Mouse (Mus musculus): ENCODE results near the gene Fam129c.
A peak's percentile ranks its signal among the peaks of the same experiment; 100 is the strongest.

The Fam129c gene

DNA sequence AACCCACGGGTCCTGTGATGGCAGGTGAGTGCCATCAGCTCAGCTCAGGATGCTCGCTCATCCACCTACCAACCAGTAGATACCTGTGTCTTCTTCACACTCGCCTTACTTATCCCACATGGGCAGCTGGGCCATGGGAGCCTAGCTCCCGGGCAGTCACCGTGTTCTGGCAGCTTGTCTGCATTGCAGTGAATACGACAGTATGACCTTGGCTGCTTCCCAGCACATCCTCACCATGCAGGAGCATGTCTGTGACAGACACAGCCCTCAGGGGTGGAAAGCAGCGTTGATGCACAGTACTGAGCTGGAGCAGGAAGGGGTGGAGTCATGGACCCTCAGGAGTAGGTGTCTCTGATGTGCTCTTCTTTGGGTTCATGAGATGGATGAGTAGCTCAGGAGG is 23.0 kb upstream of the Fam129c start:
- no peak for DNase-seq (ENCODE audit: inconsistent ontology term)

DNA sequence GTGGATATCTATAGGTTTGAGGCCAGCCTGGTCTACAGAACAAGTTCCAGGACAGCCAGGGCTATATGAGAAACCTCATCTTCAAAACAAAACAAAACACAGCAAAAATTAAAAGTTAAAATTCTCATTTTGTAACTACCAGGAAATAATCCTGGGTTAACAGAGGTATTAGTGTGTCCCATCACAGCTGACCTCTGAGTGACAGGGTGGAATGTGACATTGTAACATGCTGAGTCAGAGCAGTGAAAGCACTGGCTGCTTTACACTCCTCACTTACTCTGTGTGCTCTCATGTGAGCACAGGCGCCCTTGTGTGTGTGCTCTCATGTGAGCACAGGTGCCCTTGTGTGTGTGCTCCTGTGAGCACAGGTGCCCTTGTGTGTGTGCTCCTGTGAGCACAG is 22.4 kb upstream of the Fam129c start:
- DNase-seq (ENCODE audit: inconsistent ontology term): no peak

DNA sequence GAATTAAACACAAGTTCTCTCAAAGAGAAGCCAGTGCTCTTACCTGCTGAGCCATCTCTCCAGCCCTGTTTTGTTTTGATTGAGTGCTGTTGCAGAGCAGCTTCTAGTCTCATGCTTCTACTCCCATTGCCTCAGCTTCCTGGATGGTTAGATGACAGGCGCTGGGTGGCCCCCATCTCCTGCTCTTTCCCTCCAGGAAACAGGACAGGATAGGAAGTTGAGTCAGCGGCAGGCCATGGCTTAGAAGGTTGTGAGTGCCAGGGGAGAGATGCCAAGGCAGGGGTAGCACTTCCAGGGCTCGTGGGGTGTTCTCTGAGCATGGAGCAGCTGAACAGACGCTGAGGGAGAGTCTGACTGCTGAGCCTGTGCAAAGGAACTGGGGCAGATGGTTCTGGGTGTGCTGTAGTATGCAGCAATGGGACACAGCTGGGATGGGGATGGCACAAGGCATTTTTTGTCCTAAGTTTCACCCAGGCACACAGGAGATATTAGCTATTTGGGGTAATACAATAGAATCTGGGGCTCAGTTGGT is 19.5 kb upstream of the Fam129c start:
- DNase-seq (ENCODE audit: inconsistent ontology term): no peak

DNA sequence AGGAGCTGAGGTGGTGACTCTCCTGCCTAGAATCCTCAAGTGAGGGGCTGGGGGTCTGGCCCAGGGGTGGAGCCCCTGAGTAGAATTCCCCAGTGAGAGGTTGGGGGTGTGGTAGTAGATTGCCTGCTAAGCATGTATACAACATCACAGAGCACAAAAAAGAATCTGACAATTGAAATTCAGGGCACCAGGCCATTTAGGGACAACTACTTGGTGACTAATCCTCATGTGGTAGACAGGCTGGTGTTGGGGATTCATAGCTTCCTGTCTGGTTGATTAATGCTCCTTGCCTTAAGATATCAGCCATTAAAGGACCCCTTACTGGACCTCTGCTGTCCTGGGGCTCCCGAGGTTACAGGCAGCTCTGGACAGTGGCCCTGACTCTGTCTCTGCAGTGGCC is 18.4 kb upstream of the Fam129c start:
- peak; percentile 71 for DNase-seq (ENCODE audit: inconsistent ontology term)

DNA sequence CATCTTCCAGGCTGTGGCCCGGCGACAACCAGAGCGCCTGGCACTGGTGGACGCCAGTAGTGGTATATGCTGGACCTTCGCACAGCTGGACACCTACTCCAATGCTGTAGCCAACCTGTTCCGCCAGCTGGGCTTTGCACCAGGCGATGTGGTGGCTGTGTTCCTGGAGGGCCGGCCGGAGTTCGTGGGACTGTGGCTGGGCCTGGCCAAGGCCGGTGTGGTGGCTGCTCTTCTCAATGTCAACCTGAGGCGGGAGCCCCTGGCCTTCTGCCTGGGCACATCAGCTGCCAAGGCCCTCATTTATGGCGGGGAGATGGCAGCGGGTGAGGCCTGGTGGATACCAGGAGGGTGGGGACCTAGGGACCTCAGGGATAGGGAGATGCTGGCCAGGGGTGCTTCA is 18.0 kb upstream of the Fam129c start:
- no peak for DNase-seq (ENCODE audit: inconsistent ontology term)

DNA sequence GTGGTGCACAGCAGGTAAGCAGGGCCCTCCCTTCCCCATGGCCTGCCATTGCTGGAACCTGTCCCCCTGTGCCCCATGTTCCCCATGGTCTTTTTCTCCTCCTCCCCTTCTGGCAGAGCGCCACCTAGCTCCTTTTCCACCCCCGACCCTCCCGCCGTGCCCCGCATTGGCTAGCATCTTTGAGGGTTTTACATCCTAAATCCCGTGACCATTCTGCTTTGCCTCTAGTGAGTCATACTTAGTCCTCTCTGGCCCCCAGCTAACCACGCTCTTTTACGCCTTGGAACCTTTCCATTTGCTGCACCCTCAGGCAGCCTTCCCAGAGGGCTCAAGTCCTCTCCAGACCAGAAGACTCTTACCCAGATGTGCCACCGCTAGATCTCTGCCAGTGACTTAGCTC is 17.2 kb upstream of the Fam129c start:
- peak; percentile 58 for DNase-seq (ENCODE audit: inconsistent ontology term)

DNA sequence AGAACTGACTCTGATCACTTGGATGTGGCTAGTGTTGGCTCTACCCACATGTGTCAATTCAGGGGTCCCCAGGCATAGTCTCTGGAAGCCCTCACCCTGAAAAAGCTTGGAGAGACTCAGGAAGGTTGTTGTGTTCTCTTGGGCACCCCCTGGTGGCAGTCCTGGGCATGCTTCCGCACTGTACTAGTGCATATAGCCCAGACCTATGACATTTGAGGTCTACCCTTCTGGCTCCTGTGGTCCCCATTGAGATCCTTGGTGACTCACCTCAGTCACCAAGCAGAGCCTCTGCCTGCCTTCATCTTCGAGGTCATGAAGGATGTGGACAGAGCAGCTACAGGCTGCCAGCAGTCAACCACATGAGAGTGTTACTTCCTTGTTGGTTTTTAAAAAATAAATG is 10.6 kb upstream of the Fam129c start:
- DNase-seq (ENCODE audit: inconsistent ontology term): peak; percentile 57

DNA sequence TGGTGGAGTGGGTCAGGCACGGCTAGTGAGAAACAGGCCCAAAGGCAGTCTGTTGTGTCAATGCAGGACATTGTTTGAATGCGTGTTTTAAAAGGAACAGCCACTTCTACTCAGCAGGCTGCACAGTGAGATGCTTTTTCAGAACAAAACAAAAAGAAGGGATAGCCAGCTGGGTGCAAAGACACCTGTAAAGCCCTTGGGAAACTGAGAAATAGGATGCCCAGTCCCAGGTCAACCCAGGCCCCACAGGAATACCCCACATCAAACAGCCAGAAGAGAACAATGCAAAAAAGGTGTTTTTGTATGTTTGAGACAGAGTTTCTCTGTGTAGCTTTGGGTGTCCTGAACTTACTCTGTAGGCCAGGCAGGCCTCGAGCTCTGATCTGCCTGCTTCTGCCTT is 8.7 kb upstream of the Fam129c start:
- DNase-seq (ENCODE audit: inconsistent ontology term): no peak

DNA sequence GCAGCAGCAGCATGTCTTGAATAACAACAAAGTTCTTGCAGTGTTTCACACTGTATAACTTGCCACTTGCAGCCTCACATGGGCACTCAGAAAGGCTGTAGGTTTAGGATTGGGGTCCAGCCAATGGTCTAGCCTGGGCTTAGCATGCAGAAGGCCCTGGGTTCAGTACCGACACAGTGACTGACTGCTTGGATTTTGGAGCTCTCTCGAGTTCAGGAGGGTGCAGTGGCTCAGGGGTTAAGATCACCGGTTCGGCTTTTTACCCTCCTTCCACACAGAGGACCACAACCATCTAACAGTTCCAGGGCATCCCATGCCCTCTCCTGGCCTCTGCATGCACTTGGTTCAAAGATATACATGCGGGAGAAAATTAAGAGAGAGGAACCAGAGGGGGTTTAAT is 6.4 kb upstream of the Fam129c start:
- DNase-seq (ENCODE audit: inconsistent ontology term): no peak

DNA sequence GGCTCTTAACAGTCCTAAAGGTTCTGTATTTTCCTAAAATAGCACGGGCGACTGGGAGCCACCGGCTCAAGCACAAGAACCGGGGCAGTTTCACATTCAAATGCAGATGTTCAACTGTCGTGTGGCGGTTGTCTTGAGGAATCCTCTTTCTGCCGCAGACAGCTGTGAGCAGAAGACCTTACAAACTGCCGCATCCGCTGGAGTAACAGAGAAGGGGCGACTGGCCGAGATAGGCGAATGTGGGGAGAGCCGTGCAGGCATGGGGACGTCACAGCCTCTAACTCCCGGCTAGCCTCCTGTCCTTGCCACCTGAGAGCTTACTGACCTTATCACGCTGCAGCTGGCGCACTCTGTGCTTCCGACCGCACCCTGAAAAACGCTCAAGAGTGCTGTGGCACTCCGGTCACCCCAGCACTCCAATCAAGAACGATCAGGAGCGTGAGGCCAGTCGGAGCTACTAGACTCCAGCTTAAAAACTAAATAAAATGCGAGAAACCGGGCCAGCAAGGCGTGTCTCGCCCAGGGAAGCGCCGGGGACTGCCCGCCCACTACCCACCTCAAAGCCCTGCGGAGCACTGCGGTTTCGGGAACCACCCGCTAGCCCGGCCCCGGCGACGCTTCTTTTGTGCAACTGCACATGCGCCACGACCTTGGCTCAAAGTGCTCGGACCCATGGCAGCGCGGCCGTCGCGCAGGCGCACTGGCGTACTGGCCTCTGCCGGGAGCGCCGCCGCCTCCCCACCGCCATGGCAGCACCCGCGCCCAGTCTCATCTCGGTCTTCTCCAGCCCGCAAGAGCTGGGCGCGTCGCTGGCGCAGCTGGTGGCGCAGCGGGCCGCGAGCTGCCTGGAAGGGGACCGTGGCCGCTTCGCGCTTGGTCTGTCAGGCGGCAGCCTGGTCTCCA is 5.7 kb upstream of the Fam129c start, which contains the start of gene Pgls:
Gene Pgls (plus strand): TSS at position 706 of the 903 bp plus-strand sequence.
- peak; percentile 97 for DNase-seq (ENCODE audit: inconsistent ontology term)

DNA sequence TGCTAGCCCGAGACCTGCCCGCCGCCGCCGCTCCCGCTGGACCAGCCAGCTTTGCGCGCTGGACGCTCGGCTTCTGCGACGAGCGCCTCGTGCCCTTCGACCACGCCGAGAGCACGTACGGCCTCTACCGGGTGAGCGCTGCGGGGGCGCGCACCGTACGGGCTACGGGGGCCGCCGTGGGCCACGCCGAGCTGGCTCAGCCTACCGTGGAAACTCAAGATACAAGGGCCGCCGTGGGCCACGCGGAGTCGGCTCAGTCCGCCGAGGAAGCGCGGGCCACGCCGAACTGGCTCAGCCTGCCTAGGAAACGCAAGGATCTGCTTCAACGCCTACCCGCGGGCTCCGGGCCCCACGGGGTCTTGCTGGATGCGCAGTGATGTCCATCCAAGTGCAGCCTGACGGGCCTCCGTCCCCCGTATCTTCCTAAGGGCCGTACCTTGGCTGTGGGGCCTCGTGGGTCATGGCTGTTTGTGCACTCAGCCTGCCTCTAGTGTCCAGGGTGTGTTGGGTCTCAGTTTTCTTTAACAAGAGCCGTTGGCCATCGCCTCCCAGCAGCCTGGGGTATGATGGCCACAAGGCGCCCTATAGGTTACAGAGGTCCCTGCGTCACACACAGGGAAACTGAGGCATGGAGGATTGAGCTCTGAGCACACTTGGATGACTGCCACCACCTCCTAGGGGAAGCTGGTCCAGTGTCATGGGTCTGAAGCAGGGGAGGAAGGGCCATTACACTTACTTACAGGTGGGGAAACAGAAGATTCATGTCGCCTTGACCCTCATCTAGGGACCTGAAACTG is 4.9 kb upstream of the Fam129c start:
- DNase-seq (ENCODE audit: inconsistent ontology term): no peak

DNA sequence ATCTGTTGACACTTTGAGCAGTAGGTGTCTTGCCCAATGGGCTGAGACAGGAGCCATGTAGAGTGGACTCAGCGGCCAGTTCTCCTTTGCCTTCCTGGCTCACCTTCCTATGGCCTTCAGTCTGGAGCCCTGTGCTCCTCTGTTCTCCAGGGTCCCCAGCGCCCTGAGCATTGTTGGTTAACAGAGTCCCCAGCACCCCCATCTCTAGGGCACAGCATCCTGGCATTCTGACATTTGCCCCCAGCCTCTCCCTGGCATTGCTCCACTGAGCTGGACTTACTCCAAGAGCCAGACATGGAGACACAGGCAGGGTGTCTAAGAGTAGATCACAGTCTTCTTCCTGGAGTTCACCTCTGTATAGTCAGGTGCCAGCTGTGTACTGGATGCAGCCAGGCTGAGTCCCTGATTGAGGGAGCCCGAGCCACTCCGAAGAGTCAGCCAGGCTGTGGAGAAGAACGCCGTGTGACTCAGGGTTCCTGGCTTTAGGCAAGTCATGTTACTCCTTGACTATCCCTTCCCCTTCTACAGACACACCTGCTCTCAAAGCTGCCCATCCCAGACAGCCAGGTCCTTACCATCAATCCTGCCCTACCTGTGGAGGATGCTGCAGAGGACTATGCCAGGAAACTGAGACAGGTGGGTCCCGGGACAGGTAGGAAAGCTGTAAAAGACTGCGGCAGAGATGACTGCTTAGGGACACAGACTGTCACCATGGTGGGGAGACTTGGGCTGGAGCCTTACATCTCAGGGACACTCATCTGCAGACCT is 3.7 kb upstream of the Fam129c start:
- DNase-seq (ENCODE audit: inconsistent ontology term): no peak

DNA sequence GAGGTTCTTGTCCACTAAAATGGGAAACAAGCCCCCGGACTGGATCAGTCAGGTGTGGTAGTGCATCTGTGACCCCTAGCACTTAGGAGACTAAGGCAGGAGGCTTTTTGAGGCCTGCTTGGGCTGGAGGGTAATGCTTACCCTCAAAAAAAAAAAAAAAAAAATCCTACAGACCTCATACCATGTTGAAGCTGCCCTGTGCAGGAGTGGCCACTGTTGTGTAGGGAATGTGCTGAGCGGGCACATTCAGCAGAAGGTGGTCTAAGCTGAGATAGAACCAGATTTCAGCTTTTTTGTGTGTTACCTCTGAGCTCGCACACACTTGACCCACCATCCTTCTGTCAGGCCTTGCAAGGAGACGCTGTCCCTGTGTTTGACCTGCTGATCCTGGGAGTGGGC is 3.1 kb upstream of the Fam129c start:
- DNase-seq (ENCODE audit: inconsistent ontology term): no peak

DNA sequence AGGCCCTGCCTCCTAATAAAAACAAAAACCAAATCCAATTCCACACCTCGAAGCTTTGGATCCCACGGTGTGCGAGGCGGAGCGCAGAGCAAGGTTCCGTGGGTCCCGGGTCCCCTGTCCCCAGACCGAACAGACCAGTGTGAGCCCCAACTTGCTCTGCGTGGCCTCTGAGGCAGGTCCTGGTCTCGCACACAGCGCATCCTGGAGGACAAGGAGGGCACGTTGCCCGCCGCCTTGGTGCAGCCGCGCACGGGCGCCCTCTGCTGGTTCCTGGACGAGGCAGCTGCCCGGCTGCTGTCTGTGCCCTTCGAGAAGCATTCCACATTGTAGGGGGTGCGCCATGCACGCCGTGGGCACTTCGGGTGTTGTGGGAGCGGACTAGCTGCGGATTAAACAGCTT is 1.6 kb upstream of the Fam129c start:
- DNase-seq (ENCODE audit: inconsistent ontology term): peak; percentile 85

DNA sequence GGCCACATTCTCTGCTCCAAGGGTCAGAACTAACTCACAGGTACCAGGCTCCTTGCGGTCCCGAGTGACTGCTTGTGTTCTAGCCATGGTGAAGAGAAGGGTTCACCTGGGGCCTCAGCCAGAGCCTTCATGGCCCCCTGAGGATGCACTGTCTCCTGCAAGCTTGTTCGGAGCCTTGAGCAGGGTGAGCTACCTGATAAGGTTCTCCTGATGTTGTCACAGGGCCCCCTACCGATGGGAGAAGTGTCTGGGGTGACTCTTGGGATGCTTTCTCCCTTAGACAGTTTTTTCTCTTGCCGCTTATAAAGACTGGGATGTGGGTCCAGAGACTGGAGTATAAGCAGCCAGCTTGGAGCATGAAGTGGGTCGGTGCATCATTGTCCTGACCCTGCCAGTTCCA is 1.1 kb upstream of the Fam129c start:
- DNase-seq (ENCODE audit: inconsistent ontology term): no peak

DNA sequence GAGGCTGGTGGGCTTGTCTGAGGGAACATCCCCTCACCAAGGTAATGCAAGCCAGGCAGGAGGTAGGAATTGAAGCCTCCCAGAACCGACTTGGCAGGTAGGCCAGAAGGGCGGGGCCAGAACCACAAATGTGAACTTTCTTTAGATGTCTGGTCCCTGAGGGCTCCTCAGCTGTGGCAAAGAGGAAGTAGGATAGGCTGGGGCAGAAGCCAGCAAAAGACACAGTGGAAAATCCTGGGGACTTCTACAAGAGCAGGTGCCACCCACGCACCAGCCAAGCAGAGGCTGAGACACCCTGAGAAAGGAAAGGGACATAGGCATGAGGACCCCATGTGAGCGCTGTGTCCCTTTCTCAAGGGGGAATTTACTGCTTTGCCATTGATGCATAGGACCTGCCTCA is 650 bp upstream of the Fam129c start:
- DNase-seq (ENCODE audit: inconsistent ontology term): no peak

DNA sequence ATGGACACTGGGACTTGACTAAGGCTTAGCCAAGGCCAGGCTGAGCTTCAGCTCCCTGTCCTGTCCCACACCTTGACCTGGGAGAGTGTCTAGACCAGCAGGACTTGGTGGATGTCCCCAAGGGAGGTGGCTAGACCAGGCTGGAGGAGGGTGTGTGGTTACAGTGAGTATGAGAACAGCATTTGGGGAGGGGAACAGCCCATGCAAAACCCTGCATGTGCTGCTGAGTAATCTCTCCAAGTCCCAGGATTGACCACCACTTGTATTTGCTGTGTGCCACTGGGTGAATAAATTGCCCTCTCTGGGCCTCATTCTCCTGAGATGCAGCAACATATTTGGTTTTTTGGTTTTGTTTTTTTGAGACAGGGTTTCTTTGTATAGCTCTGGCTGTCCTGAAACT is 927 bp downstream of the Fam129c start:
- DNase-seq (ENCODE audit: inconsistent ontology term): no peak

DNA sequence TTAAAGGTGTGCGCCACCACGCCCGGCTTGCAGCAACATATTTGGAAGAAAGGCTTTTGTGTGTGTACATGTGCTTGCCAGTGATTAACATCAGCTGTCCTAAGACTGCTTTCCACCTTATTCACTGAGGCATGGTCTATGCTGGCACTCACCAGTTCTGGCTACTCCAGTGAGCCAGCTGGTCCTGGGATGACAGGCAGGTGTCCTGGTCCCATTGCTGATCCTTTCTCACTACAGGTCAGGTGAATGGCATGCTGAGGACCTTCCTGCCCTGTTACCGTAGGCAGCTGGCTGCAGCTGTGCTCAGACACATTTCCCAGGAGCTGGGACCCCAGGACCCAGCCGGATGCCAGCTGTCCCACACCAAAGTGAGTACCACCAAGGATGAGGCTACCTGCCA is 1.4 kb downstream of the Fam129c start:
- no peak for DNase-seq (ENCODE audit: inconsistent ontology term)

DNA sequence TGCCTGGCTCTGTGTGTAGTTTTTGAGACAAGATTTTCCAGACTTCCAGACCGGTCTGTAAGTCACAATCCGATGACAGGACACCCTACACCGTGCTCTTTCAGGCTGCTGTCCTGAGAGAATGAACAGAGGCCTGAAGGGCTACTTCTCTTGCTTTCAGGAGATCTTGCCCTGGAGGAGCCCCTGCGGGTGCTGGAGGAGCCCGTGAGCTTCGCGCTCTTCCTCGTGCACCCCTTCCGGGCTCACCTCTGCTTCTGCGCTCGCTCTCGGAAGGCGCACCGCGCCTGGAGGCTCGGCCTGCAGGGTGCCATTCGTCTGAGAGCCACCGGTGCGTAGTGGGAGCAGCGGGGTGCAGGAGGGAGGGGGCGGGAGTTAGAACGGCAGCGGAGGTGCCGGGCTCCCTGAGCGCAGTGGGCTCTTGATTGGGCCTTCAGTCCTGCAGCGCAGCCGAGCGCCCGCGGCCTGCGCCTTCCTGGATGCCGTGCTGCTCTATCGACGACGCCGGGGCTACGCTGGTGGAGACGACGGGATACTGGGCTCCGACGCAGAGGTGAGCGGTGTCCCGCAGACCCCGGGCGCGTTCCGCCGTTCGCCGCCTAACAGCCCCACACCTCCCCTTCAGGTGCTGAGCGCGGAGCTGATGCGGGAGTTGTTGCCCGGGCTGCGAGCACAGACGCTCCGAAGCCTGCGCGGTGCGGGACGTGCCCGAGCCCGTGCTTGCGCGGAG is 4.7 kb downstream of the Fam129c start:
- DNase-seq (ENCODE audit: inconsistent ontology term): no peak

DNA sequence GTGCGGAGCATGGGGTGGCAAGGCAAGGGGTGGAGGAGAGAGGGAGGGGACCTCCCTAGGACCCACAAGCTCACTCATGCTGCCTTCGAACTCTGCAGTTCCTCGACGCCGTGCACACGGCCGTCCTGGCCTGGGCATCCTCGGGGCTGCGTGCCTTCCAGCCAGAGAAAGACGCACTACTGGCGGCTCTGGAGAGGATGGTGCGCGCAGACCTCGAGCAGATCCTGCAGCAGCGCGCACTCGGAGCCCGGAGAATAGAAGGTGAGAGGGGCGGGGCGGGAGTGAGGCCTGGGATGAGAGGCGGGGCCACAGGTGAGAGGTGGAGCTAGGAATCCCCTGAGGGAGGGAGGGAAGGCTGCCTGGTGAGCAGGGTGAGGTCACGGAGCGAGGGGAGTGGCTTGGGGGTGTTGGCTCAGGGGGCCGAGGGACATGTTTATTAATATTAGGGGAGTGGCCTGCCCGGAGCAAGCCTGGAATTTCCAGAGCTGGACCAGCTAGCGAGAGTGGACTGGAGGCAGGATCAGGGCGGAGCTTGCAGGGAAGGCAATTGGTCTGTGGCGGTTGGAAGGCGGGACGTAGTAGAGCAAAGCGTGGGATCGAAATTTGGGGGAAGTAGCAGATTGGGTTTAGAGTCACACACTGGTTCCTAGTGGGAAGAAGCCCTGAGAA is 5.4 kb downstream of the Fam129c start:
- peak; percentile 60 for DNase-seq (ENCODE audit: inconsistent ontology term)

DNA sequence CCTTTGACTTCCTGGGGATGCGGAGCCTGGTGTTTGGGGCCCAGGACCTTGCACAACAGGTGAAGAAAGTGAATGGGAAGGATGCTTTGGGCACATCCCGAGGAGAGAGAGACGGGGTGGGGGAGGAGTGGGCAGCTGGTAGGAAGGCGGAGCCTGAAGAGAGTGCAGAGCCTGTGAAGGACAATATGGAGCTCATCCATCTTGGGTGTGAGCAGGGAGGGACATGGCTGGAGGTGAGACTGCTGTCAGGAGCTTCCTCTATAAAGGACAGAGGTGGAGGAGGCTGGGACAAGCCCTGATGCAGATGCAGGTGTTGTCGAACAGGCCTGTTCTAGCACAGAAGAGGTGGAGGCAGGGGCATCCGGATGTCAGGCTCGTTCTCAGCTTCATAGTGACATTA is 6.6 kb downstream of the Fam129c start:
- no peak for DNase-seq (ENCODE audit: inconsistent ontology term)

Measured in Muller cell, postnatal 12 days (primary cell).